Mouse (Mus musculus) kidney, embryonic 14.5 days (tissue): ENCODE measurements around the gene Manf. TPM values are rescaled to one million over a fixed set of nuclear protein-coding genes. Genes with fewer than 3 reads are reported as not detected.

Source experiments
- ATAC-seq: fragments of 200-750 bp; cut with Nextera tagmentation; 2 replicates; pipeline ENCODE4 v1.8.0; 2017; ENCODE audit warnings: moderate number of reproducible peaks, mild to moderate bottlenecking, moderate TSS enrichment, moderate library complexity; ENCODE audit not compliant: low FRiP score, low TSS enrichment
- H3K27ac ChIP-seq: fragments of 300-500 bp; sonication (generic); 2 replicates; pipeline ENCODE4 v1.5.1; 2014; ENCODE audit warnings: low read depth, mild to moderate bottlenecking, low read length, moderate library complexity, mixed read lengths
- H3K27me3 ChIP-seq: fragments of 300-500 bp; sonication (generic); 2 replicates; pipeline ENCODE4 v1.6.1; 2014; ENCODE audit warnings: mild to moderate bottlenecking, low read length; ENCODE audit not compliant: control insufficient read depth, insufficient read depth
- H3K36me3 ChIP-seq: fragments of 300-500 bp; sonication (generic); 2 replicates; pipeline ENCODE4 v1.6.1; 2014; ENCODE audit warnings: low read length, mixed read lengths; ENCODE audit not compliant: control insufficient read depth, insufficient read depth
- H3K4me1 ChIP-seq: fragments of 300-500 bp; sonication (generic); 2 replicates; pipeline ENCODE4 v1.6.1; 2014; ENCODE audit warnings: low read length, mixed read lengths; ENCODE audit not compliant: control insufficient read depth, insufficient read depth
- H3K4me2 ChIP-seq: fragments of 300-500 bp; sonication (generic); replicated peaks from 2 replicates; pipeline ENCODE4 v1.6.1; 2014; ENCODE audit warnings: low read depth, mild to moderate bottlenecking, low read length
- H3K4me3 ChIP-seq: fragments of 300-500 bp; sonication (generic); 2 replicates; pipeline ENCODE4 v1.5.1; 2014; ENCODE audit warnings: mild to moderate bottlenecking, low read length
- H3K9ac ChIP-seq: fragments of 300-500 bp; sonication (generic); 2 replicates; pipeline ENCODE4 v1.6.1; 2014; ENCODE audit warnings: low read depth, mild to moderate bottlenecking, low read length, moderate library complexity
- H3K9me3 ChIP-seq: fragments of 300-500 bp; sonication (generic); 2 replicates; pipeline ENCODE4 v1.6.1; 2016; ENCODE audit warnings: low read length; ENCODE audit not compliant: control insufficient read depth
- WGBS: fragments of 180-500 bp; shearing (Covaris S2); extraction: QIAGEN DNeasy Blood & Tissue Kit; methylation state at CpG from one replicate; pipeline ENCODE4 v1.1.7; 2014; 5-methylcytosine and 5-hydroxymethylcytosine counted together
- polyA plus RNA-seq: library from polyadenylated mRNA; unstranded; fragments of >200 nt; fragmentation: Nextera tagmentation; extraction: Ambion mirVana; gene quantifications from 2 replicates; pipeline ENCODE4 v1.2.1, GENCODE M21; 2014

Manf gene
- polyA plus RNA-seq, 1 experiment from 2014 or later, result 295 TPM

- H3K36me3 ChIP-seq, result peaks cover 56% of the 10 kb centered on the region
- no peaks in the 10 kb centered on the region for H3K9me3 ChIP-seq
- H3K4me1 ChIP-seq, result peaks cover 42% of the 10 kb centered on the region
- no peaks in the 10 kb centered on the region for H3K27me3 ChIP-seq
- H3K9ac ChIP-seq, result peak within 1 kb of the TSS; percentile 99
- ATAC-seq, result peak; percentile 75
- H3K4me2 ChIP-seq, result peak within 1 kb of the TSS; percentile 93
- peak within 1 kb of the TSS; percentile 92 for H3K4me3 ChIP-seq
- H3K27ac ChIP-seq, result peak within 1 kb of the TSS; percentile 86
- WGBS, result 4% methylated on average over 58 of the region's 101 CpGs
These were observed 4.7 kb downstream of the Manf start, which contains the start of gene Rbm15b for GRCm38 (mm10) chr9:106886828-106887702. TSS of gene Rbm15b (minus strand) at chr9:106887428.

GRCm38 (mm10) chr9:106885901-106886731 lies 5.7 kb downstream of the Manf start:
- H3K9ac ChIP-seq, result peak overlapping the region; percentile 99
- peak overlapping the region; percentile 92 for H3K4me3 ChIP-seq
- H3K4me1 ChIP-seq, result peaks cover 42% of the 10 kb centered on the region
- peak overlapping the region; percentile 86 for H3K27ac ChIP-seq
- peaks cover 66% of the 10 kb centered on the region for H3K36me3 ChIP-seq
- under 1% methylated on average over 57 of the region's 107 CpGs for WGBS
- no peak for ATAC-seq
- peak overlapping the region; percentile 93 for H3K4me2 ChIP-seq
- no peaks in the 10 kb centered on the region for H3K9me3 ChIP-seq
- no peaks in the 10 kb centered on the region for H3K27me3 ChIP-seq

- no peak overlapping the region for H3K27ac ChIP-seq
- H3K9me3 ChIP-seq, result no peaks in the 10 kb centered on the region
- ATAC-seq, result no peak
- H3K4me3 ChIP-seq, result peak overlapping the region; percentile 92
- H3K4me1 ChIP-seq, result peaks cover 35% of the 10 kb centered on the region
- no peaks in the 10 kb centered on the region for H3K27me3 ChIP-seq
- H3K4me2 ChIP-seq, result peak overlapping the region; percentile 93
- 10% methylated on average over 44 of the region's 44 CpGs for WGBS
- H3K36me3 ChIP-seq, result peaks cover 65% of the 10 kb centered on the region
- H3K9ac ChIP-seq, result peak overlapping the region; percentile 99
These were observed 6.5 kb downstream of the Manf start for GRCm38 (mm10) chr9:106884996-106885900.

GRCm38 (mm10) chr9:106884306-106884705 lies 7.5 kb downstream of the Manf start:
- Histone ChIP-seq H3K36me3 (peaks cover 61% of the 10 kb centered on the region), H3K4me3 (peak overlapping the region; percentile 92), H3K9me3 (no peaks in the 10 kb centered on the region), H3K27me3 (no peaks in the 10 kb centered on the region), H3K4me2 (peak overlapping the region; percentile 93), H3K4me1 (peaks cover 31% of the 10 kb centered on the region), H3K27ac (no peak overlapping the region), H3K9ac (peak overlapping the region; percentile 99; the same call in 1 of the 2 replicates)
- ATAC-seq, result no peak
- 29% methylated on average over 16 of the region's 16 CpGs for WGBS

- 0 out of 2 replicates have a peak overlapping the region, but pooled peaks have one; percentile 15 for H3K4me2 ChIP-seq
- H3K9ac ChIP-seq, result no peak overlapping the region
- no peak for ATAC-seq
- 81% methylated on average over 3 of the region's 3 CpGs for WGBS
- no peaks in the 10 kb centered on the region for H3K9me3 ChIP-seq
- peaks cover 56% of the 10 kb centered on the region for H3K36me3 ChIP-seq
- peaks cover 31% of the 10 kb centered on the region for H3K4me1 ChIP-seq
- H3K27ac ChIP-seq, result no peak overlapping the region
- H3K4me3 ChIP-seq, result no peak overlapping the region; the same call in 1 of the 2 replicates
- H3K27me3 ChIP-seq, result no peaks in the 10 kb centered on the region
These were observed 8.7 kb downstream of the Manf start for GRCm38 (mm10) chr9:106883085-106883484.

- Histone ChIP-seq H3K4me2 (no peak overlapping the region), H3K27ac (no peak overlapping the region), H3K4me3 (no peak overlapping the region), H3K27me3 (no peaks in the 10 kb centered on the region), H3K9ac (no peak overlapping the region), H3K9me3 (no peaks in the 10 kb centered on the region), H3K4me1 (peaks cover 28% of the 10 kb centered on the region), H3K36me3 (peaks cover 58% of the 10 kb centered on the region)
- 79% methylated on average over 4 of the region's 4 CpGs for WGBS
- no peak for ATAC-seq
These were observed 9.6 kb downstream of the Manf start for GRCm38 (mm10) chr9:106882176-106882575.

- no peak overlapping the region for H3K4me2 ChIP-seq
- ATAC-seq, result no peak
- no peak overlapping the region for H3K27ac ChIP-seq
- H3K36me3 ChIP-seq, result peaks cover 68% of the 10 kb centered on the region
- H3K4me3 ChIP-seq, result no peak overlapping the region
- H3K9me3 ChIP-seq, result no peaks in the 10 kb centered on the region
- H3K4me1 ChIP-seq, result peaks cover 28% of the 10 kb centered on the region
- H3K9ac ChIP-seq, result no peak overlapping the region
- 68% methylated on average over 4 of the region's 4 CpGs for WGBS
- no peaks in the 10 kb centered on the region for H3K27me3 ChIP-seq
These were observed 10.6 kb downstream of the Manf start for GRCm38 (mm10) chr9:106881071-106881755.

GRCm38 (mm10) chr9:106879471-106879870 lies 12.3 kb downstream of the Manf start:
- no peak overlapping the region for H3K9ac ChIP-seq
- peaks cover 16% of the 10 kb centered on the region for H3K4me1 ChIP-seq
- no peak overlapping the region for H3K4me2 ChIP-seq
- peaks cover 80% of the 10 kb centered on the region for H3K36me3 ChIP-seq
- no peak overlapping the region for H3K27ac ChIP-seq
- H3K9me3 ChIP-seq, result no peaks in the 10 kb centered on the region
- no peak overlapping the region for H3K4me3 ChIP-seq
- ATAC-seq, result no peak
- no peaks in the 10 kb centered on the region for H3K27me3 ChIP-seq
- WGBS, result 72% methylated on average over 4 of the region's 4 CpGs
